Mouse (Mus musculus): ENCODE results near the gene Atg4c. TPM values are rescaled to one million over a fixed set of nuclear protein-coding genes. Genes with fewer than 3 reads are reported as not detected.
A peak's percentile ranks its signal among the peaks of the same experiment; 100 is the strongest.

The Atg4c gene
- 25.5 and 27.6 TPM in 2 replicates for polyA plus RNA-seq (2012; rRNA removed)

DNA sequence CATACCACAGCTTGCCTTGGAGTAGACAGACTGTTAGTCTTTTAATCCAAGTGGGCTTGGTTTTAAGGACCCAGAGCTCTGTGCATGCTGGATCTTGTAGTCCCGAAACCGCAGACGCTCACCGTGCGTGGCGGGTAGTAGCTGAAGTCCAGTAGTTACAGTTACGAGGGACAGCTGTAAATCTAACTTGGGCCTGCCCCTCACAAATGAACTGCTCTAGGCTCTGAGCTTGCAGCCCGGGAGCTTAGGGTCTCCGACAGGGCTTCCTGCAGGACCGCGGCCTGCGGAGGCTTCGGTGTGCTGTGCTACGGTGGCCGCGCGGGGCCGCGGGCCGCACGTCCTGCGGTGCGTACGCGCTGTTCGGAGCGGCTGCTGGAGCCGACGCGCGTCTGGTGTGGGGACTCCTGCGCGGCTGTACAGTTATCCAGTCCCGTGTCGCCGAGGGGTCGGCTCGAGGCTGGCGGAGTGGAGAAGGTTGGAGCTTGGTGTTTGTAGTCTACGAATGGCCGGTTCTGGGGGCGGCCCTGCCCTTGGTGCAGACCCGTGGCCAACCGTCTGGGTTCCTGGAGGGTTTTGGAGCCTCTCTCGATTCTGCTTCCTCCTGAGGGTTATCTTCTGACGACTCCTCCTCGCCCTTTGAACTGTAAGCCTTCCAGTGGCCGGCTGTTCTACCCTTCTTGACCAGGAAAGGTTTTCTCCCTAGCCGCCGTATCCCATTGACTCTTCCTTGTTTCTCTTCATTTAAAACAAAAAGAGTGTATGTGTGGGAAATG lies at the start of gene Atg4c:
Gene Atg4c, plus strand, starts transcription at position 125 of the 773 bp plus-strand sequence.
- DNase-seq: peak; percentile 91 to 94
- Histone ChIP-seq H3K27me3 (ENCODE audit: control insufficient read depth, insufficient read depth, low read length) (no peaks in the 10 kb centered on the region), H3K4me1 (ENCODE audit: control insufficient read depth, insufficient read depth, low read length) (peaks cover 3% of the 10 kb centered on the region; the same call in 1 of the 2 replicates), H3K27ac (ENCODE audit: insufficient read depth, low read length) (peak within 1 kb of the TSS; percentile 96), H3K4me3 (replicated peaks; ENCODE audit: insufficient read depth, low read depth, low read length) (peak within 1 kb of the TSS; percentile 94)
- TF ChIP-seq POLR2A (IDR thresholded peaks at IDR 0.05; ENCODE audit: borderline replicate concordance, insufficient read depth, low read length): peak; percentile 74
- TF ChIP-seq CTCF (IDR thresholded peaks at IDR 0.05; ENCODE audit: borderline replicate concordance, insufficient read depth, low read depth, low read length): no peak
- WGBS: under 1% methylated on average over 50 of the region's 50 CpGs

DNA sequence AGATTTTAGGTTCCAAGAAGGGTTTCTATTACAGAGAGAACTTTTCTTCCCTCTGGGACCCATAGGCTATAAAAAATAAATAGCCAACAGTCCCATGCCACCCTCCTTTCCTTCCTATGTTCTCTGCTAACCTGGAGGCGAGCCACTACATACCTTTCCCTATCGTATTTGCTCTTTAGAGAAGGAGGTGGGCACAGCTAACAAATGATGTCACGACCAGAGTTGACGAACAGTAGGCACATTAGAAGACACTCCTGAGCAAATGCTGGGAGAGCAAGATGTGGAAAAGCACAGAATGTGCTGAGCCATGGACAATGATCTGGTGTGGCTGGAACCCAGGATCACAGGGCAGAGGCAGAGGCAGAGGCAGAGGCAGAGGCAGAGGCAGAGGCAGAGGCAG lies 42.3 kb upstream of the Atg4c start:
- DNase-seq: no peak
- Histone ChIP-seq H3K4me3 (replicated peaks; ENCODE audit: insufficient read depth, low read depth, low read length) (no peak overlapping the region), H3K27ac (ENCODE audit: insufficient read depth, low read length) (no peak overlapping the region), H3K4me1 (ENCODE audit: control insufficient read depth, insufficient read depth, low read length) (no peaks in the 10 kb centered on the region), H3K27me3 (ENCODE audit: control insufficient read depth, insufficient read depth, low read length) (no peaks in the 10 kb centered on the region)
- 92% methylated on average over 4 of the region's 4 CpGs for WGBS
- TF ChIP-seq POLR2A (IDR thresholded peaks at IDR 0.05; ENCODE audit: borderline replicate concordance, insufficient read depth, low read length) (no peak), CTCF (IDR thresholded peaks at IDR 0.05; ENCODE audit: borderline replicate concordance, insufficient read depth, low read depth, low read length) (no peak)

DNA sequence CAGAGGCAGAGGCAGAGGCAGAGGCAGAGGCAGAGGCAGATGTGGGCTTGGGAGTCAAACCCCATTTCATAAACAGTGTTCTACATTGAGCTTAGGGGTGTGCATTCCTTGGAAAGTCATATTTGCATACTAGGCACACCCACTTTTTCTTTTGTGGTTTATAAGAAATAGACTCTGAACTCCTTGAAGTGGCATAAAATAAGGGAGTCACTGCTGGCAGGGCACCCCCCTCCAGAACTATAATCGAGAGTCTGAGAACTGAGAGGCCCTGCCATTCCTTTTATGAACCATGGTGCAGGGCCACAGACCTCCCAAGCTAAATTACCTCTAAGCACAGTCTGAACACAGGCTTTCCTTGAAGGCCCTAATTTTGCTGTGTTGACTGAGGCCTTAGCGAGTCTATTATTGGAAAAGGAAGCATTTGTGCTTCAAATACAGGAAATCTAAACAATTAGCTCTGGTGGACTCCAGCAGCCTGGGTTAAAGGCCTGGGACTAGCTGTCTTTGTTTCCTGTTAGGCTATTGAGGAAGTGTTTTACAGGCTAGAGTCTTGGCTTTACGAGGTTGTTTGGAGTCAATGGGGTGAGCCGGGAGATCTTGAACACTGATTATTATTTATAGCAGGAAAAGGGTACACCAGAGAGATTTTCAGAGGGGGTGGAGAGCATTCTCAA lies 41.7 kb upstream of the Atg4c start:
- TF ChIP-seq POLR2A (IDR thresholded peaks at IDR 0.05; ENCODE audit: borderline replicate concordance, insufficient read depth, low read length): no peak
- no peak for TF ChIP-seq CTCF (IDR thresholded peaks at IDR 0.05; ENCODE audit: borderline replicate concordance, insufficient read depth, low read depth, low read length)
- DNase-seq: no peak
- 62% methylated on average over 4 of the region's 4 CpGs for WGBS
- H3K4me3 ChIP-seq (replicated peaks; ENCODE audit: insufficient read depth, low read depth, low read length): no peak overlapping the region
- H3K27me3 ChIP-seq (ENCODE audit: control insufficient read depth, insufficient read depth, low read length): no peaks in the 10 kb centered on the region
- H3K27ac ChIP-seq (ENCODE audit: insufficient read depth, low read length): no peak overlapping the region
- no peaks in the 10 kb centered on the region for H3K4me1 ChIP-seq (ENCODE audit: control insufficient read depth, insufficient read depth, low read length)

DNA sequence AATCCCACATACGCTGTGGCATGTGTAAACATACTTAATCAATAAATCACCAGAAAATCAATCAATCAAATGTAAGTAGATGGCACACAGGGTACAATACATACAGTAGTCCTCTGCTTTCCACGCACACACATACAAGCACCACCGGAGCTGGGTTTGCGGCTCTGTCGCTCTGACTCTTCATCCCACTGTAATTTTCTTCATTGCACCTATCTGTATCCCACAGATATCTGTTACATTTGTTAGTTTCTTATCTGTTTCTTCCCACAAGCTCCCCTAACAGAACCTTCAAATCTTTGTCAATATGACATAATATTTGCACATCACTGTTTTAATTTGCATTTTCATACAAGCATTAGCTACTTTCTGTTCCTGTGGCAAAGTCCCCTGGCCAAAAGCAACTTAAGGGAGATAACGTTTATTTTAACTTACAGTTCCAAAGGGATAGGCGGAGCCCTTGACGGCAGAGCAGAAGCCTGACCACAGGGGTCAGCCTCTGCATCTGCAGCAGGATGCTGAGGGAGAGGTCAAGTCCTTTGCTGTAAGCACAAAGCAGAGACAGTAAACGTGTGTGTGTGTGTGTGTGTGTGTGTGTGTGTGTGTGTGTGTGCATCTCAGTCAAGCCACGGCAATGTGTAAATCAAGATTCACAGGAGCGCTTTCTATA lies 37.0 kb upstream of the Atg4c start:
- no peak for DNase-seq
- TF ChIP-seq POLR2A (IDR thresholded peaks at IDR 0.05; ENCODE audit: borderline replicate concordance, insufficient read depth, low read length) (no peak), CTCF (IDR thresholded peaks at IDR 0.05; ENCODE audit: borderline replicate concordance, insufficient read depth, low read depth, low read length) (no peak)
- Histone ChIP-seq H3K27me3 (ENCODE audit: control insufficient read depth, insufficient read depth, low read length) (no peaks in the 10 kb centered on the region), H3K27ac (ENCODE audit: insufficient read depth, low read length) (no peak overlapping the region), H3K4me3 (replicated peaks; ENCODE audit: insufficient read depth, low read depth, low read length) (no peak overlapping the region), H3K4me1 (ENCODE audit: control insufficient read depth, insufficient read depth, low read length) (0 out of 2 replicates have a peak, but pooled peaks cover under 1% of the 10 kb centered on the region)
- 68% methylated on average over 11 of the region's 11 CpGs for WGBS

GRCm38 (mm10) chr4:99158495-99158894 lies 35.2 kb upstream of the Atg4c start:
- DNase-seq: no peak
- no peak overlapping the region for H3K27ac ChIP-seq (ENCODE audit: insufficient read depth, low read length)
- no peak for TF ChIP-seq CTCF (IDR thresholded peaks at IDR 0.05; ENCODE audit: borderline replicate concordance, insufficient read depth, low read depth, low read length)
- TF ChIP-seq POLR2A (IDR thresholded peaks at IDR 0.05; ENCODE audit: borderline replicate concordance, insufficient read depth, low read length): no peak
- H3K4me1 ChIP-seq (ENCODE audit: control insufficient read depth, insufficient read depth, low read length): 0 out of 2 replicates have a peak, but pooled peaks cover 3% of the 10 kb centered on the region
- no peak overlapping the region for H3K4me3 ChIP-seq (replicated peaks; ENCODE audit: insufficient read depth, low read depth, low read length)
- WGBS: 89% methylated on average over 5 of the region's 5 CpGs
- no peaks in the 10 kb centered on the region for H3K27me3 ChIP-seq (ENCODE audit: control insufficient read depth, insufficient read depth, low read length)

GRCm38 (mm10) chr4:99160414-99160813 lies 33.3 kb upstream of the Atg4c start:
- WGBS: 26% methylated on average over 3 of the region's 3 CpGs
- DNase-seq: no peak
- Histone ChIP-seq H3K27me3 (ENCODE audit: control insufficient read depth, insufficient read depth, low read length) (no peaks in the 10 kb centered on the region), H3K4me1 (ENCODE audit: control insufficient read depth, insufficient read depth, low read length) (0 out of 2 replicates have a peak, but pooled peaks cover 3% of the 10 kb centered on the region), H3K4me3 (replicated peaks; ENCODE audit: insufficient read depth, low read depth, low read length) (no peak overlapping the region), H3K27ac (ENCODE audit: insufficient read depth, low read length) (no peak overlapping the region)
- TF ChIP-seq CTCF (IDR thresholded peaks at IDR 0.05; ENCODE audit: borderline replicate concordance, insufficient read depth, low read depth, low read length) (no peak), POLR2A (IDR thresholded peaks at IDR 0.05; ENCODE audit: borderline replicate concordance, insufficient read depth, low read length) (no peak)

GRCm38 (mm10) chr4:99160899-99161298 lies 32.8 kb upstream of the Atg4c start:
- Histone ChIP-seq H3K4me1 (ENCODE audit: control insufficient read depth, insufficient read depth, low read length) (0 out of 2 replicates have a peak, but pooled peaks cover 3% of the 10 kb centered on the region), H3K27me3 (ENCODE audit: control insufficient read depth, insufficient read depth, low read length) (no peaks in the 10 kb centered on the region), H3K4me3 (replicated peaks; ENCODE audit: insufficient read depth, low read depth, low read length) (no peak overlapping the region), H3K27ac (ENCODE audit: insufficient read depth, low read length) (no peak overlapping the region)
- 73% methylated on average over 5 of the region's 5 CpGs for WGBS
- TF ChIP-seq POLR2A (IDR thresholded peaks at IDR 0.05; ENCODE audit: borderline replicate concordance, insufficient read depth, low read length) (no peak), CTCF (IDR thresholded peaks at IDR 0.05; ENCODE audit: borderline replicate concordance, insufficient read depth, low read depth, low read length) (no peak)
- no peak for DNase-seq
